Mouse (Mus musculus) liver, adult 2 months (tissue): ENCODE data around the gene Srrd.

ENCODE experiments used
- CTCF ChIP-seq: fragments of 200-500 bp; IDR thresholded peaks from 2 replicates; pipeline ENCODE4 v1.5.1; 2011; ENCODE audit warnings: low read depth, low read length, control low read depth
- POLR2A ChIP-seq: fragments of 200-500 bp; IDR thresholded peaks from 2 replicates; pipeline ENCODE4 v1.6.1; 2011; ENCODE audit warnings: low read length, control low read depth; ENCODE audit not compliant: insufficient read depth; ENCODE audit errors: extremely low read depth

- no peak for TF ChIP-seq CTCF
- TF ChIP-seq POLR2A = no peak
Observed at GRCm38 (mm10) chr5:112344092-112344960, 1.5 kb upstream of the Srrd start.
